Mouse (Mus musculus) myocyte (in vitro differentiated cells): ENCODE results near the gene Ppp2ca.

Experiments used
- CEBPB ChIP-seq: IDR thresholded peaks from 2 replicates; pipeline ENCODE4 v1.6.1; 2011; ENCODE audit warnings: mild to moderate bottlenecking, moderate library complexity; ENCODE audit not compliant: poor library complexity, insufficient read depth, severe bottlenecking
- E2F4 ChIP-seq: IDR thresholded peaks from one replicate; pipeline ENCODE4 v1.6.1; 2011; ENCODE audit warnings: mild to moderate bottlenecking, control low read depth, moderate library complexity; ENCODE audit not compliant: insufficient read depth
- MAX ChIP-seq: IDR thresholded peaks from one replicate; pipeline ENCODE4 v1.6.1; 2011; ENCODE audit warnings: low read depth, mild to moderate bottlenecking, control low read depth
- MYOD1 ChIP-seq, 3 experiments: IDR thresholded peaks; one replicate each; pipeline ENCODE4 v1.6.1; 2011; ENCODE audit warnings: control low read depth in 2 of 3, low read depth in 2 of 3, mild to moderate bottlenecking in 2 of 3, moderate library complexity in 1 of 3; ENCODE audit not compliant: insufficient read length in 2 of 3, control insufficient read depth in 1 of 3
- MYOG ChIP-seq, 3 experiments: IDR thresholded peaks; one replicate each; pipeline ENCODE4 v1.6.1; 2011; ENCODE audit warnings: control low read depth in 2 of 3, low read depth in 2 of 3, mild to moderate bottlenecking in 2 of 3; ENCODE audit not compliant: insufficient read length in 2 of 3, control insufficient read depth in 1 of 3, insufficient read depth in 1 of 3
- POLR2A ChIP-seq: IDR thresholded peaks from one replicate; pipeline ENCODE4 v1.6.1; 2011; ENCODE audit warnings: low read depth, mild to moderate bottlenecking, control low read depth, moderate library complexity; ENCODE audit not compliant: insufficient read length
- POLR2AphosphoS2 ChIP-seq: IDR thresholded peaks from one replicate; pipeline ENCODE4 v1.6.1; 2011; ENCODE audit warnings: low read depth, control low read depth; ENCODE audit not compliant: insufficient read length
- REST ChIP-seq: IDR thresholded peaks from one replicate; pipeline ENCODE4 v1.6.1; 2011; ENCODE audit warnings: mild to moderate bottlenecking, control low read depth, moderate library complexity; ENCODE audit not compliant: insufficient read depth, insufficient read length
- SRF ChIP-seq: IDR thresholded peaks from one replicate; pipeline ENCODE4 v1.6.1; 2011; ENCODE audit warnings: low read depth; ENCODE audit not compliant: control insufficient read depth, insufficient read length
- TCF12 ChIP-seq: IDR thresholded peaks from one replicate; pipeline ENCODE4 v1.6.1; 2011; ENCODE audit warnings: mild to moderate bottlenecking, control low read depth; ENCODE audit not compliant: poor library complexity, insufficient read depth, severe bottlenecking
- TCF3 ChIP-seq: IDR thresholded peaks from one replicate; pipeline ENCODE4 v1.6.1; 2011; ENCODE audit warnings: low read depth, control low read depth; ENCODE audit not compliant: insufficient read length
- USF1 ChIP-seq: IDR thresholded peaks from one replicate; pipeline ENCODE4 v1.6.1; 2011; ENCODE audit warnings: low read depth, mild to moderate bottlenecking, control low read depth, moderate library complexity

DNA sequence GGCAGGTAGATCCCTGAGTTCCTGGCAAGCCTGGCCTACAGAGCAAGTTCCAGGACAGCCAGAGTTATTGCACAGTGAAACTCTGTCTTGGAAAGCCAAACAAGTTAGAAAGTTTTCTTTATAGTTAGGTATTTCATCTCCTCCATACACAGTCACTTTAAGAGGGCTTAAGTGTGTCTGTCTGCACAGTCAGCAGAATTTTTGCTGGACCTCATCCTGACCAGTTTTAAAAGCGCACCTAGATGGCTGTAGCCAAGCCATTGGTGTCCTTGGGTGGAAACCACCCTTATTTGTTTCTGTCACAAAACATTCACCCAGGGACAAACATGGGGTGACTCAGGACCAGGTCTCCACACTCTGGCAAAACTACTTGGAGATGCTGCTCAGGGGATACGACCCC, 17.8 kb upstream of the Ppp2ca start:
- TF ChIP-seq MYOD1 (IDR thresholded peaks at IDR 0.05; ENCODE audit: control insufficient read depth in 1 of 3, insufficient read length in 2 of 3, low read depth in 2 of 3) (no peak), POLR2A (no peak), POLR2AphosphoS2 (no peak), MAX (no peak), MYOG (IDR thresholded peaks at IDR 0.05; ENCODE audit: control insufficient read depth in 1 of 3, insufficient read depth in 1 of 3, insufficient read length in 2 of 3, low read depth in 2 of 3) (no peak), CEBPB (no peak), USF1 (no peak), TCF12 (no peak), SRF (no peak), E2F4 (no peak), TCF3 (no peak), REST (no peak)
